29 mouse cellular contexts compared by ENCODE assay signal in genomic region chr2:69376780-69377179, GRCm38 (mm10). TPM values are rescaled to one million over a fixed set of nuclear protein-coding genes. Genes with fewer than 3 reads are reported as not detected.
DNase-seq lines count a peak whose midpoint lies in the region; TF ChIP-seq lines count a peak whose summit lies in the region.
"Had no signal": no experiment of that assay in that cellular context is flagged by ENCODE, and none has a peak within 500 bp of the region (broad histone marks: within the 10 kb centered on the region; RNA-seq: fewer than 3 reads in every experiment).

No protein-coding gene starts in this region.

- peak; percentile 29 for DNase-seq in 3134 (ENCODE audit: extremely low read depth, insufficient read length, low spot score)
- peak; percentile 17 for DNase-seq in Muller cell, postnatal 12 days (ENCODE audit: inconsistent ontology term)
- DNase-seq in yolk sac, embryonic 10.5 days (ENCODE audit: low spot score), result peak; percentile 52
- no peak for DNase-seq in lung, postnatal 10 days
- no peak for DNase-seq in layer of hippocampus, adult 2 months (ENCODE audit: low spot score in 2 of 2)
- no peak for DNase-seq in embryo, embryonic 9.5 days (ENCODE audit: extremely low spot score)
- DNase-seq: adrenal gland, adult 8-10 months; adrenal gland, postnatal 25 days; cerebellum, adult 18-20 months; cerebellum, adult 9-10 months; cerebellum, postnatal 14 days; gastrocnemius, postnatal 25 days; heart, adult 18-20 months; heart, postnatal 10 days; heart, postnatal 36 days had no signal

- no peak for TF ChIP-seq CTCF in layer of hippocampus, adult 2 months (conservative IDR thresholded peaks at IDR 0.05)

- peak overlapping the region; percentile 58 for H3K27ac ChIP-seq in brown adipose tissue, adult 24 weeks (replicated peaks; ENCODE audit: low read depth, low read length)
- no peak overlapping the region for H3K27ac ChIP-seq in layer of hippocampus, adult 2 months
- H3K27ac ChIP-seq: embryonic facial prominence, embryonic 12.5 days; embryonic facial prominence, embryonic 15.5 days; forebrain, embryonic 12.5 days; forebrain, embryonic 15.5 days; heart, embryonic 15.5 days; hindbrain, embryonic 10.5 days; hindbrain, embryonic 13.5 days had no signal

- no peak overlapping the region for H3K4me3 ChIP-seq in brown adipose tissue, adult 24 weeks (ENCODE audit: insufficient read depth, low read depth, low read length)
- H3K4me3 ChIP-seq in layer of hippocampus, adult 2 months, result no peak overlapping the region
- H3K4me3 ChIP-seq: embryonic facial prominence, embryonic 12.5 days; embryonic facial prominence, embryonic 15.5 days; erythroblast, embryonic 14.5 days; forebrain, embryonic 12.5 days; forebrain, embryonic 15.5 days; heart, embryonic 12.5 days; heart, embryonic 15.5 days; hindbrain, embryonic 10.5 days; hindbrain, embryonic 13.5 days had no signal

- peaks cover 3% of the 10 kb centered on the region; the same call in 1 of the 2 replicates for H3K4me1 ChIP-seq in brown adipose tissue, adult 24 weeks (ENCODE audit: control insufficient read depth, insufficient read depth, insufficient read length, low read length)
- H3K4me1 ChIP-seq: embryonic facial prominence, embryonic 12.5 days; embryonic facial prominence, embryonic 15.5 days; forebrain, embryonic 12.5 days; forebrain, embryonic 15.5 days; hindbrain, embryonic 10.5 days; hindbrain, embryonic 13.5 days had no signal

RNA-seq across cellular contexts. Expression of gene Dhrs9, which starts 3.5 kb away (rescaled TPM):
- polyA plus RNA-seq in brown adipose tissue, adult 24 weeks (2012; ENCODE audit: insufficient read depth, insufficient read length, missing spikeins), result 4.6 and 8.4 TPM in 2 replicates
- total RNA-seq in layer of hippocampus, adult 2 months (2021), result not detected
- total RNA-seq: gastrocnemius, adult 8-10 months had no signal
- polyA plus RNA-seq: activated CD4-positive, CD25-positive, alpha-beta regulatory T cell, adult 4 months; brain, embryonic 14.5 days; embryonic facial prominence, embryonic 12.5 days; erythroblast, embryonic 14.5 days; forebrain, embryonic 12.5 days; forebrain, embryonic 15.5 days; hindbrain, embryonic 10.5 days; hindbrain, embryonic 13.5 days had no signal

RNA-seq across cellular contexts. Expression of gene Abcb11, which starts 34.4 kb away (rescaled TPM):
- not detected in 2 replicates for polyA plus RNA-seq in brown adipose tissue, adult 24 weeks (2012; ENCODE audit: insufficient read depth, insufficient read length, missing spikeins)
- total RNA-seq in layer of hippocampus, adult 2 months (2021), result not detected
- total RNA-seq: gastrocnemius, postnatal 25 days; heart, adult 18-20 months; heart, postnatal 10 days; heart, postnatal 36 days had no signal
- polyA plus RNA-seq: embryonic facial prominence, embryonic 12.5 days; erythroblast, embryonic 14.5 days; forebrain, embryonic 12.5 days; forebrain, embryonic 15.5 days; gonadal fat pad, adult 2 months; heart, embryonic 12.5 days; heart, embryonic 15.5 days; hindbrain, embryonic 13.5 days had no signal

Comparison
In these comparisons a context has a peak if more than half of its experiments do, and no peak if none do; other contexts are left out.
1. DNase-seq: peak in 3134 (single experiment), Muller cell, postnatal 12 days (single experiment) and yolk sac, embryonic 10.5 days (single experiment); none in lung, postnatal 10 days (single experiment), layer of hippocampus, adult 2 months (0 of 2) and embryo, embryonic 9.5 days (single experiment).